Mouse (Mus musculus): ENCODE results near the gene Olfr57. TPM values are rescaled to one million over a fixed set of nuclear protein-coding genes. Genes with fewer than 3 reads are reported as not detected.

Gene Olfr57
- polyA plus RNA-seq (2012), result not detected in 2 replicates

DNA sequence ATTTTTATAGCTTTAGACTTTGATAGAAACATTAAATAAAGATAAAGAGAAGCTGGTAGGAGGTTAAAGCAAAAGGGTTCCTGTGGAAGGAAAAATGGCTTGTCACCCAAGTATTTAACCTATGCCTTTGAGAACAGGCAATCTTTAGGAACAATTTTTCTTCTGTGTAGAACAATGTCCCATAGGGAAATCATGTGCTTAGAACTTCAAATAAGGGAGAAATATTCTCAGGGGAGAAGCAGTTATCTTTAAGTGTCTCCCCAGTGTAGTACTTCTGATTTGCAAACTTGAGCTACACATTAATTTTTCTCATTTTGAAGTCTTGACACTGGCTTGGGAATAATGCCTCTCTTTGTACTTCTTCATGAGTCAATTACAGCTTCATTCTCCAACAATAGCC, at the start of gene Olfr57:
Gene Olfr57 (plus strand): TSS at position 301 of the 400 bp plus-strand sequence.
- no peak for TF ChIP-seq GATA1 (IDR thresholded peaks at IDR 0.05; ENCODE audit: low read length)

DNA sequence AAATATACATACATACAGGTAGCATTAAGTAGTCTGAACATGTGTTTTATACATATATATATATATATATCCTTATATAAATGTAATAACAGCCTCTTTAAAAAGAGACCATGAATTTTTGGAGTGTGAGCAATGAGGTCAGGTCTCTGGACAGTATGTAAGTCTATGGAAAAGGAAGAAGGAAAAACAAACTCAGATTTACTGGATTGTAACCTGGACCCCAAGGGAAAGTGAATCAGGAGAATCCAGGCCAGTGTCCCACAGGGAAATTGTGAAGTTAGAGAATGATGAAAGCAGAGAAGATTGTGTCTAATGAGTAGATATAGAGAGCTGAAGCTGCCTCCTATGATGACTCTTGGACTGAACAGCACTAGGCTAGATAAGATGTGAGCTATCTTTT, 47.8 kb upstream of the Olfr57 start, which contains the start of gene Olfr1352:
Gene Olfr1352 (plus strand): TSS at position 301 of the 400 bp plus-strand sequence.
- TF ChIP-seq GATA1 (IDR thresholded peaks at IDR 0.05; ENCODE audit: low read length), result no peak

DNA sequence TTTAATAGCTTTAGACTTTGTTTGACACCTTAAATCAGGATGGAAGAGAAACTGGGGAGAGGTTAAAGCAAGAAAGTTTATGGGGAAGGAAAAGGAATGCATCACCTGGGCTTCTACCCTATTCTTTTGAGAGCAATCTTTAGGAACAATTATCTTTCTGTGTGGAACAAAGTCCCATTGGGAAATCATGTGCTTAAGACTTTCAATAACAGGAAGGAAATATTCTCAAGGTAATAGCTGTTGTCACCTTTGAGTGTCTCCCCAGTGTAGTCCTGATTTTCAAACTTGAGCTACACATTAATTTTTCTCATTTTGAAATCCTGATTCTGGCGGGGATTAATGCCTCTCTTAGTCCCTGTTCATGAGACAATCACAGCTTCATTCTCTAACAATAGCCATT, 16.4 kb upstream of the Olfr57 start, which contains the start of gene Olfr1351:
Gene Olfr1351 (plus strand): TSS at position 301 of the 400 bp plus-strand sequence.
- no peak for TF ChIP-seq GATA1 (IDR thresholded peaks at IDR 0.05; ENCODE audit: low read length)

Other genes with a start within 250 kb of the Olfr57 start
- gene Slc1a6, start 248.2 kb upstream of the Olfr57 start, polyA plus RNA-seq (2012), result not detected in 2 replicates
- gene Olfr1356, start 176.6 kb upstream of the Olfr57 start, polyA plus RNA-seq (2012), result not detected in 2 replicates
- gene Olfr1355, start 153.2 kb upstream of the Olfr57 start, polyA plus RNA-seq (2012), result not detected in 2 replicates
- gene Olfr1354, start 115.6 kb upstream of the Olfr57 start, polyA plus RNA-seq (2012), result not detected in 2 replicates
- not detected in 2 replicates for gene Olfr8, start 78.1 kb upstream of the Olfr57 start, polyA plus RNA-seq (2012)
- gene Olfr1353, start 65.4 kb upstream of the Olfr57 start, polyA plus RNA-seq (2012), result not detected in 2 replicates
- gene Olfr1352, start 47.7 kb upstream of the Olfr57 start, polyA plus RNA-seq (2012), result not detected in 2 replicates
- gene Olfr1351, start 16.3 kb upstream of the Olfr57 start, polyA plus RNA-seq (2012), result not detected in 2 replicates
- gene 2610008E11Rik, start 68.9 kb downstream of the Olfr57 start, polyA plus RNA-seq (2012), result 0.44 and 0.50 TPM in 2 replicates
- gene Vmn2r80, start 120.0 kb downstream of the Olfr57 start, polyA plus RNA-seq (2012), result not detected in 2 replicates
- gene Vmn2r81, start 219.0 kb downstream of the Olfr57 start, polyA plus RNA-seq (2012), result not detected in 2 replicates

Data from G1E-ER4 (cell line).